20 mouse cellular contexts compared by ENCODE assay signal in genomic region chr12:100705057-100705722, GRCm38 (mm10).
"Had no signal": no experiment of that assay in that cellular context is flagged by ENCODE, and none has a peak within 500 bp of the region (broad histone marks: within the 10 kb centered on the region; RNA-seq: fewer than 3 reads in every experiment).

No protein-coding gene starts in this region.

- H3K27ac ChIP-seq: midbrain, embryonic 10.5 days; midbrain, embryonic 12.5 days; neural tube, embryonic 13.5 days; neural tube, embryonic 15.5 days had no signal

- ATAC-seq: midbrain, embryonic 16.5 days had no signal

- H3K4me2 ChIP-seq: lung, embryonic 14.5 days; midbrain, embryonic 12.5 days; neural tube, embryonic 13.5 days; neural tube, embryonic 15.5 days had no signal

- H3K27me3 ChIP-seq: megakaryocyte, embryonic 14.5 days; midbrain, embryonic 12.5 days; neural tube, embryonic 13.5 days; neural tube, embryonic 15.5 days had no signal

- H3K4me3 ChIP-seq: megakaryocyte, embryonic 14.5 days; midbrain, embryonic 10.5 days; midbrain, embryonic 12.5 days; myocyte; neural tube, embryonic 13.5 days; neural tube, embryonic 15.5 days had no signal

- H3K36me3 ChIP-seq: midbrain, embryonic 10.5 days; midbrain, embryonic 12.5 days; neural tube, embryonic 13.5 days; neural tube, embryonic 15.5 days had no signal

- H3K9me3 ChIP-seq: megakaryocyte, embryonic 14.5 days; midbrain, embryonic 10.5 days; midbrain, embryonic 12.5 days; neural tube, embryonic 13.5 days; neural tube, embryonic 15.5 days had no signal

- H3K4me1 ChIP-seq: midbrain, embryonic 10.5 days; midbrain, embryonic 12.5 days; neural tube, embryonic 13.5 days; neural tube, embryonic 15.5 days had no signal

- H3K9ac ChIP-seq: lung, embryonic 14.5 days; midbrain, embryonic 12.5 days; neural tube, embryonic 13.5 days; neural tube, embryonic 15.5 days had no signal

- DNase-seq: lung, adult 18-20 months; lung, embryonic 14.5 days; lung, postnatal 10 days; lung, postnatal 4 days; midbrain, embryonic 14.5 days; retina, postnatal 1 day; right cerebral cortex, adult 18-20 months; right cerebral cortex, postnatal 25 days; right cerebral cortex, postnatal 4 days; spleen, adult 18-20 months; thymus, adult 18-20 months; thymus, postnatal 14 days; thymus, postnatal 36 days had no signal
